Mouse (Mus musculus) ZHBTc4 (cell line): ENCODE results near the gene 2310061I04Rik.
A peak's percentile ranks its signal among the peaks of the same experiment; 100 is the strongest.

Experiments
- DNase-seq: peaks from one replicate; pipeline ENCODE4 v3.0.0-alpha.2; 2011; ENCODE audit warnings: low read depth, low spot score

Gene 2310061I04Rik

GRCm38 (mm10) chr17:35916297-35917142, 19.3 kb upstream of the 2310061I04Rik start, which contains the start of the genes Mrps18b and Ppp1r10:
TSS of gene Mrps18b (minus strand) at chr17:35916389.
TSS of gene Ppp1r10 (plus strand) at chr17:35916434.
- DNase-seq = peak; percentile 100

GRCm38 (mm10) chr17:35915538-35916296, 18.5 kb upstream of the 2310061I04Rik start:
- peak; percentile 57 for DNase-seq

- no peak for DNase-seq
Measured at GRCm38 (mm10) chr17:35914975-35915374, 17.7 kb upstream of the 2310061I04Rik start.

GRCm38 (mm10) chr17:35909919-35910369, 12.7 kb upstream of the 2310061I04Rik start, which contains the start of gene Atat1:
TSS of gene Atat1 (minus strand) at chr17:35910075.
- DNase-seq = peak; percentile 96

- no peak for DNase-seq
Measured at GRCm38 (mm10) chr17:35909186-35909918, 12.1 kb upstream of the 2310061I04Rik start.

GRCm38 (mm10) chr17:35907609-35908008, 10.4 kb upstream of the 2310061I04Rik start:
- DNase-seq = no peak

- no peak for DNase-seq
Measured at GRCm38 (mm10) chr17:35905587-35905986, 8.4 kb upstream of the 2310061I04Rik start.

GRCm38 (mm10) chr17:35903992-35904355, 6.7 kb upstream of the 2310061I04Rik start:
- no peak for DNase-seq

- no peak for DNase-seq
Measured at GRCm38 (mm10) chr17:35903343-35903991, 6.2 kb upstream of the 2310061I04Rik start.

GRCm38 (mm10) chr17:35900636-35901035, 3.4 kb upstream of the 2310061I04Rik start:
- no peak for DNase-seq

GRCm38 (mm10) chr17:35897644-35898573, 678 bp upstream of the 2310061I04Rik start:
- peak; percentile 72 for DNase-seq

GRCm38 (mm10) chr17:35887725-35888124, 9.5 kb downstream of the 2310061I04Rik start:
- DNase-seq = peak; percentile 91

GRCm38 (mm10) chr17:35883777-35884176, 13.5 kb downstream of the 2310061I04Rik start:
- DNase-seq = no peak

- no peak for DNase-seq
Measured at GRCm38 (mm10) chr17:35882924-35883323, 14.3 kb downstream of the 2310061I04Rik start.

GRCm38 (mm10) chr17:35879245-35880057, 17.8 kb downstream of the 2310061I04Rik start, which contains the start of gene Dhx16:
TSS of gene Dhx16 (plus strand) at chr17:35879819.
- DNase-seq = peak; percentile 98

- no peak for DNase-seq
Measured at GRCm38 (mm10) chr17:35874721-35875120, 22.5 kb downstream of the 2310061I04Rik start.

GRCm38 (mm10) chr17:35873774-35874519, 23.3 kb downstream of the 2310061I04Rik start:
- peak; percentile 91 for DNase-seq
